Mouse (Mus musculus): ENCODE data around the gene Tmem56.

Gene Tmem56

GRCm38 (mm10) chr3:121240362-121241040, 42.4 kb downstream of the Tmem56 start:
- DNase-seq (ENCODE audit: low spot score) = no peak

- DNase-seq (ENCODE audit: low spot score) = no peak
Measured at GRCm38 (mm10) chr3:121239096-121239495, 43.8 kb downstream of the Tmem56 start.

- no peak for DNase-seq (ENCODE audit: low spot score)
Measured at GRCm38 (mm10) chr3:121224763-121225162, 58.1 kb downstream of the Tmem56 start.

- DNase-seq (ENCODE audit: low spot score) = no peak
Measured at GRCm38 (mm10) chr3:121224185-121224584, 58.7 kb downstream of the Tmem56 start.

- DNase-seq (ENCODE audit: low spot score) = no peak
Measured at GRCm38 (mm10) chr3:121221987-121222386, 60.9 kb downstream of the Tmem56 start.

- DNase-seq (ENCODE audit: low spot score) = no peak
Measured at GRCm38 (mm10) chr3:121217011-121217410, 65.9 kb downstream of the Tmem56 start.

GRCm38 (mm10) chr3:121213501-121213900, 69.4 kb downstream of the Tmem56 start:
- DNase-seq (ENCODE audit: low spot score) = no peak

GRCm38 (mm10) chr3:121212156-121212555, 70.7 kb downstream of the Tmem56 start:
- no peak for DNase-seq (ENCODE audit: low spot score)

GRCm38 (mm10) chr3:121208994-121209393, 73.9 kb downstream of the Tmem56 start:
- no peak for DNase-seq (ENCODE audit: low spot score)

- DNase-seq (ENCODE audit: low spot score) = no peak
Measured at GRCm38 (mm10) chr3:121206202-121206882, 76.6 kb downstream of the Tmem56 start.

GRCm38 (mm10) chr3:121202638-121203037, 80.3 kb downstream of the Tmem56 start:
- no peak for DNase-seq (ENCODE audit: low spot score)

GRCm38 (mm10) chr3:121201012-121201747, 81.7 kb downstream of the Tmem56 start:
- DNase-seq (ENCODE audit: low spot score) = no peak

- DNase-seq (ENCODE audit: low spot score) = no peak
Measured at GRCm38 (mm10) chr3:121189199-121189598, 93.7 kb downstream of the Tmem56 start.

GRCm38 (mm10) chr3:121187510-121187909, 95.4 kb downstream of the Tmem56 start:
- no peak for DNase-seq (ENCODE audit: low spot score)

- DNase-seq (ENCODE audit: low spot score) = no peak
Measured at GRCm38 (mm10) chr3:121186925-121187324, 96.0 kb downstream of the Tmem56 start.

- DNase-seq (ENCODE audit: low spot score) = peak; percentile 31
Measured at GRCm38 (mm10) chr3:121185197-121185596, 97.7 kb downstream of the Tmem56 start.

- no peak for DNase-seq (ENCODE audit: low spot score)
Measured at GRCm38 (mm10) chr3:121176011-121176410, 106.9 kb downstream of the Tmem56 start.

- peak; percentile 64 for DNase-seq (ENCODE audit: low spot score)
Measured at GRCm38 (mm10) chr3:121174248-121174945, 108.5 kb downstream of the Tmem56 start.

- no peak for DNase-seq (ENCODE audit: low spot score)
Measured at GRCm38 (mm10) chr3:121172718-121173117, 110.2 kb downstream of the Tmem56 start.

GRCm38 (mm10) chr3:121171872-121172265, 111.0 kb downstream of the Tmem56 start:
- DNase-seq (ENCODE audit: low spot score) = no peak

- peak; percentile 94 for DNase-seq (ENCODE audit: low spot score)
Measured at GRCm38 (mm10) chr3:121171243-121171871, 111.5 kb downstream of the Tmem56 start, which contains the start of gene Rwdd3. Rwdd3 (minus strand) TSS chr3:121171695.

- DNase-seq (ENCODE audit: low spot score) = no peak
Measured at GRCm38 (mm10) chr3:121170631-121171030, 112.3 kb downstream of the Tmem56 start.

Measured in adipocyte (in vitro differentiated cells).